Mouse (Mus musculus): ENCODE data around the gene Rrbp1.

- TF ChIP-seq POLR2A (IDR thresholded peaks at IDR 0.05; ENCODE audit: insufficient read length, low read depth) (no peak), POLR2AphosphoS2 (IDR thresholded peaks at IDR 0.05; ENCODE audit: insufficient read length, low read depth) (no peak), MYOG (IDR thresholded peaks at IDR 0.05; ENCODE audit: control insufficient read depth in 1 of 3, insufficient read depth in 1 of 3, insufficient read length in 2 of 3, low read depth in 2 of 3) (no peak), TCF12 (IDR thresholded peaks at IDR 0.05; ENCODE audit: insufficient read depth, poor library complexity, severe bottlenecking) (no peak), E2F4 (IDR thresholded peaks at IDR 0.05; ENCODE audit: insufficient read depth) (no peak), REST (IDR thresholded peaks at IDR 0.05; ENCODE audit: insufficient read depth, insufficient read length) (no peak), USF1 (IDR thresholded peaks at IDR 0.05; ENCODE audit: low read depth) (no peak), MAX (IDR thresholded peaks at IDR 0.05; ENCODE audit: low read depth) (no peak)
These were observed 63.1 kb downstream of the Rrbp1 start for GRCm38 (mm10) chr2:143947981-143948380.

Data from myocyte (in vitro differentiated cells).